Mouse (Mus musculus): ENCODE results near the gene B3gnt5. TPM values are rescaled to one million over a fixed set of nuclear protein-coding genes. Genes with fewer than 3 reads are reported as not detected.
"Not testable (repeated sequence)": the region's sequence is repeated elsewhere in the genome, so short reads cannot be mapped to it uniquely, and the experiment has no call there.

B3gnt5 gene
- 3.3 and 7.9 TPM in 2 replicates for polyA plus RNA-seq (2011; ENCODE audit: insufficient read depth, insufficient read length, low replicate concordance, missing spikeins)

DNA sequence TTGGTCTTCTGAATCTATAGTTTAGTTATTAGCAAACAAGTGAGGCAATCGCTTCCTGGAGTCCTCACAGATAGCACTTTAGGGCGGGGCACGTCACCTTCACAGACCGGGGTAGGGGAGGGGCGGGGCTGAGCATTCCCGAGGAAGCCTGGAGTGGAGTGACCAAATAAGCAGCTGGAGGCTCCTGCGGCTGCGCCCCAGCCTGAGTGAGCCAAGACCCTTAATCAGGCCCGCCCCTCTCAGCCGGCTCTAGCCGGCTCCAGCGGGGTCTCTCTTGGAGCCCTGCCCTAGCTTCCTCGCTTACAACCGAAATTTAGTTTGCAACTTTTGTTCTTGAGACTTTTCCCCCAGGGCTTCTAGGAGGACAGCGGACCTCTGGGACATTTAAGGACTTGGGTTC lies at the start of gene B3gnt5:
Gene B3gnt5, plus strand, starts transcription at position 135 of the 400 bp plus-strand sequence.
- TF ChIP-seq CTCF (IDR thresholded peaks at IDR 0.05; ENCODE audit: control insufficient read depth, insufficient read depth, low read length) (no peak), POLR2A (IDR thresholded peaks at IDR 0.05; ENCODE audit: borderline replicate concordance, control insufficient read depth, low read depth, low read length) (no peak; the same call in 1 of the 2 replicates)
- WGBS = under 1% methylated on average over 15 of the region's 15 CpGs

DNA sequence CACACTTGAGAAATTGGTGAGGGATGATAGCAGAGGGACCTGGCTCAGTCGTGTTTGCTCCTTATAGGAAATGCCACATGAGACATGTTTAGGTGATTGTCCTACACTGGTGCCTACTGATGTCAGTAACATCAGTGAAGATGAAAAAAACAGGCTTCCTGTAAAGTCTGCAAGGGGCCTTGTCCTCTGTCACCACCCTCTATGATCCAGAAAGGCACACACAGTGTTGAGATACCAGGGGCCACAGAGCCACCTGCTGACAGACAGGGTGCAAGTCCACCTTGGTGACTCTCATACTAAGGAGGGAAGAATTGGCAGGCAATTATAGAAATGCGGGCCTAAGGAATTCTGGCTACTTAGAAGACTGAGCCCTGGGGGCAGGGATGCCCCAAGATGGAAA lies 39.0 kb upstream of the B3gnt5 start:
- no peak for TF ChIP-seq POLR2A (IDR thresholded peaks at IDR 0.05; ENCODE audit: borderline replicate concordance, control insufficient read depth, low read depth, low read length)
- peak; percentile 45; the same call in 1 of the 2 replicates for TF ChIP-seq CTCF (IDR thresholded peaks at IDR 0.05; ENCODE audit: control insufficient read depth, insufficient read depth, low read length)
- Histone ChIP-seq H3K4me3 (replicated peaks; ENCODE audit: control insufficient read depth, low read depth, low read length) (no peak overlapping the region), H3K4me1 (ENCODE audit: control insufficient read depth, insufficient read depth, low read length) (no peaks in the 10 kb centered on the region), H3K27ac (ENCODE audit: control insufficient read depth, insufficient read depth, low read depth, low read length, poor library complexity) (no peak overlapping the region)
- WGBS = 48% methylated on average over 2 of the region's 2 CpGs

More for the DNA sequence above, at the start of gene B3gnt5:
- Histone ChIP-seq H3K4me3 (replicated peaks; ENCODE audit: control insufficient read depth, low read depth, low read length) (peak within 1 kb of the TSS; percentile 88), H3K27ac (ENCODE audit: control insufficient read depth, insufficient read depth, low read depth, low read length, poor library complexity) (peak within 1 kb of the TSS; percentile 93), H3K4me1 (ENCODE audit: control insufficient read depth, insufficient read depth, low read length) (peaks cover 1% of the 10 kb centered on the region; the same call in 1 of the 2 replicates)

- not testable (repeated sequence) for H3K27ac ChIP-seq (ENCODE audit: control insufficient read depth, insufficient read depth, low read depth, low read length, poor library complexity); H3K4me1 ChIP-seq (ENCODE audit: control insufficient read depth, insufficient read depth, low read length); H3K4me3 ChIP-seq (replicated peaks; ENCODE audit: control insufficient read depth, low read depth, low read length)
- WGBS = 41% methylated on average over 2 of the region's 2 CpGs
Observed at GRCm38 (mm10) chr16:19724139-19724538, 35.9 kb upstream of the B3gnt5 start.

- H3K27ac ChIP-seq (ENCODE audit: control insufficient read depth, insufficient read depth, low read depth, low read length, poor library complexity) = no peak overlapping the region
- WGBS = 33% methylated on average over 1 of the region's 1 CpGs
- TF ChIP-seq POLR2A (IDR thresholded peaks at IDR 0.05; ENCODE audit: borderline replicate concordance, control insufficient read depth, low read depth, low read length) (no peak), CTCF (IDR thresholded peaks at IDR 0.05; ENCODE audit: control insufficient read depth, insufficient read depth, low read length) (no peak)
- no peak overlapping the region for H3K4me3 ChIP-seq (replicated peaks; ENCODE audit: control insufficient read depth, low read depth, low read length)
- no peaks in the 10 kb centered on the region; the same call in 1 of the 2 replicates for H3K4me1 ChIP-seq (ENCODE audit: control insufficient read depth, insufficient read depth, low read length)
Observed at GRCm38 (mm10) chr16:19732896-19733295, 27.1 kb upstream of the B3gnt5 start.

GRCm38 (mm10) chr16:19760505-19761496 lies 793 bp downstream of the B3gnt5 start:
- 1% methylated on average over 61 of the region's 61 CpGs for WGBS
- Histone ChIP-seq H3K4me3 (replicated peaks; ENCODE audit: control insufficient read depth, low read depth, low read length) (peak overlapping the region; percentile 88), H3K4me1 (ENCODE audit: control insufficient read depth, insufficient read depth, low read length) (peaks cover 1% of the 10 kb centered on the region; the same call in 1 of the 2 replicates), H3K27ac (ENCODE audit: control insufficient read depth, insufficient read depth, low read depth, low read length, poor library complexity) (peak overlapping the region; percentile 93)
- TF ChIP-seq POLR2A (IDR thresholded peaks at IDR 0.05; ENCODE audit: borderline replicate concordance, control insufficient read depth, low read depth, low read length) = no peak
- no peak for TF ChIP-seq CTCF (IDR thresholded peaks at IDR 0.05; ENCODE audit: control insufficient read depth, insufficient read depth, low read length)

DNA sequence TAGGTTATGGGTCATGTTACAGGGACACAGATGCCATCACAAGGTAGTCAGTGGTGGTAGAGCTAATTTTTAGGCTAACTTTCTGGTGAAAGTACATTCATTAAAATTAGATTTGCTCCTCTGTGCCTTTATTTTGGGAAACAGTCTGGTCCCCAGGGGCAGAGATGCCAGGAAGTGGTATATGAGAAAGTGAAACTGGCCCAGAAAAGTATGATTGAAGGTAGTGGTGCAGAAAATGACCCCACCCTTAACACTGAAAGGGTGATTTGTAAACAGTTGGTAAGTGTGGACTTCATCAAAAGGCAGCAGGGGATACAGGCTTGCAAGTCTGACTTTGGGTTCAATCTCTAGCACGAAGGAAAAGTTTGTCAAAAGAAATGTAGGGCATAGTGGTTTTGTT lies 1.7 kb downstream of the B3gnt5 start:
- WGBS = 31% methylated on average over 1 of the region's 1 CpGs
- TF ChIP-seq POLR2A (IDR thresholded peaks at IDR 0.05; ENCODE audit: borderline replicate concordance, control insufficient read depth, low read depth, low read length) (no peak), CTCF (IDR thresholded peaks at IDR 0.05; ENCODE audit: control insufficient read depth, insufficient read depth, low read length) (no peak)
- Histone ChIP-seq H3K4me1 (ENCODE audit: control insufficient read depth, insufficient read depth, low read length) (peaks cover 1% of the 10 kb centered on the region; the same call in 1 of the 2 replicates), H3K4me3 (replicated peaks; ENCODE audit: control insufficient read depth, low read depth, low read length) (peak overlapping the region; percentile 88), H3K27ac (ENCODE audit: control insufficient read depth, insufficient read depth, low read depth, low read length, poor library complexity) (no peak overlapping the region)

- Histone ChIP-seq H3K4me1 (ENCODE audit: control insufficient read depth, insufficient read depth, low read length) (no peaks in the 10 kb centered on the region; the same call in 1 of the 2 replicates), H3K4me3 (replicated peaks; ENCODE audit: control insufficient read depth, low read depth, low read length) (no peak overlapping the region), H3K27ac (ENCODE audit: control insufficient read depth, insufficient read depth, low read depth, low read length, poor library complexity) (no peak overlapping the region)
- WGBS = 91% methylated on average over 3 of the region's 3 CpGs
- TF ChIP-seq CTCF (IDR thresholded peaks at IDR 0.05; ENCODE audit: control insufficient read depth, insufficient read depth, low read length) (no peak), POLR2A (IDR thresholded peaks at IDR 0.05; ENCODE audit: borderline replicate concordance, control insufficient read depth, low read depth, low read length) (no peak)
Observed at GRCm38 (mm10) chr16:19766107-19766506, 6.1 kb downstream of the B3gnt5 start.

- no peak overlapping the region for H3K4me3 ChIP-seq (replicated peaks; ENCODE audit: control insufficient read depth, low read depth, low read length)
- no peaks in the 10 kb centered on the region; the same call in 1 of the 2 replicates for H3K4me1 ChIP-seq (ENCODE audit: control insufficient read depth, insufficient read depth, low read length)
- no peak overlapping the region for H3K27ac ChIP-seq (ENCODE audit: control insufficient read depth, insufficient read depth, low read depth, low read length, poor library complexity)
- TF ChIP-seq POLR2A (IDR thresholded peaks at IDR 0.05; ENCODE audit: borderline replicate concordance, control insufficient read depth, low read depth, low read length) = no peak
- no peak for TF ChIP-seq CTCF (IDR thresholded peaks at IDR 0.05; ENCODE audit: control insufficient read depth, insufficient read depth, low read length)
- 10% methylated on average over 5 of the region's 5 CpGs for WGBS
Observed at GRCm38 (mm10) chr16:19768046-19768445, 8.0 kb downstream of the B3gnt5 start.
